Comparison of ENCODE assay signal across 22 mouse cellular contexts in the genomic region with DNA sequence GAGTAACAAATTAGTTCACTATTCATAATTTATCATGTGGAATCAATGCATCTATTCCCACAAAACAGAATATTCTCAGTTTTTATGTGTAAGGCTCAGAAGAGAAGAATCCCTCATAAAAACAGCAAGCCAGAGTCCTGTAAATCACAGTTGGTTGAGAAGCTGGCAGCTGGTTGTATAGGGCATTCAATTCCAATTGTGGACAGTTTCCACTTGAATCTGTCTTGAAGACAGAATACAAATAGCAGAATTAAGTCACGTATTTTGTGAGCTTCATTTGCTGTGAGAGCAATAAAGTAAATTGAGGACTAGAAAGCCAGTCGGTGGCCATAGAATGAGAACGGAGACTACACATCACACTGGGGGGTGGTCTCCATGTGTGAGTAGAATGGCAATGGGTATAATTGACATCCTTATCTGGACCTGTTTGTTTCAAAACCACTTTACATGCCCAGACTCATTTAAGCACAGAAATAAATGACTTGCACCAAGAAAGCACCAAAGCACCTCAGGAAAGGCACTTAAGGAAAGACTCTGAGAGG.
DNase-seq lines count a peak whose midpoint lies in the region; ATAC-seq and TF ChIP-seq lines count a peak whose summit lies in the region.
"Had no signal": no experiment of that assay in that cellular context is flagged by ENCODE, and none has a peak within 500 bp of the region (broad histone marks: within the 10 kb centered on the region; RNA-seq: fewer than 3 reads in every experiment).

No protein-coding gene starts in this region.

- H3K9ac ChIP-seq in forebrain, embryonic 14.5 days (ENCODE audit: low read length), result no peak overlapping the region
- H3K9ac ChIP-seq in forebrain, postnatal 0 days, result no peak overlapping the region
- no peak overlapping the region for H3K9ac ChIP-seq in neural tube, embryonic 12.5 days
- no peak overlapping the region for H3K9ac ChIP-seq in neural tube, embryonic 15.5 days (replicated peaks)
- no peak overlapping the region for H3K9ac ChIP-seq in neural tube, embryonic 14.5 days (replicated peaks; ENCODE audit: low read depth, low read length)
- H3K9ac ChIP-seq: heart, embryonic 12.5 days; heart, embryonic 15.5 days; hindbrain, embryonic 13.5 days; intestine, embryonic 15.5 days had no signal

- ATAC-seq in forebrain, embryonic 14.5 days, result peak; percentile 48
- ATAC-seq in forebrain, postnatal 0 days, result no peak
- peak; percentile 67 for ATAC-seq in neural tube, embryonic 12.5 days (ENCODE audit: low FRiP score, low read depth)
- ATAC-seq in neural tube, embryonic 15.5 days (ENCODE audit: low FRiP score), result no peak
- peak; percentile 50; the same call in 1 of the 2 replicates for ATAC-seq in neural tube, embryonic 14.5 days (ENCODE audit: low read depth)
- ATAC-seq: CD4-positive, CD25-positive, alpha-beta regulatory T cell, adult 4 months; hindbrain, embryonic 16.5 days; intestine, embryonic 15.5 days had no signal

- H3K27ac ChIP-seq in forebrain, embryonic 14.5 days (ENCODE audit: low read depth, low read length), result no peak overlapping the region
- no peak overlapping the region for H3K27ac ChIP-seq in forebrain, postnatal 0 days (ENCODE audit: low read depth, low read length)
- H3K27ac ChIP-seq in neural tube, embryonic 12.5 days, result no peak overlapping the region
- no peak overlapping the region for H3K27ac ChIP-seq in neural tube, embryonic 15.5 days (replicated peaks)
- H3K27ac ChIP-seq in neural tube, embryonic 14.5 days (ENCODE audit: low read depth, low read length), result no peak overlapping the region
- H3K27ac ChIP-seq: heart, embryonic 15.5 days; hindbrain, embryonic 10.5 days; hindbrain, embryonic 13.5 days; intestine, embryonic 15.5 days had no signal

- peak; percentile 39 for DNase-seq in forebrain, embryonic 14.5 days (ENCODE audit: low spot score)
- DNase-seq in forebrain, postnatal 0 days, result no peak
- no peak for DNase-seq in kidney, postnatal 14 days
- DNase-seq: adrenal gland, adult 2 months; adrenal gland, postnatal 14 days; cerebellum, adult 11-12 months; cerebellum, adult 8-10 months; cerebellum, postnatal 14 days; gastrocnemius, postnatal 25 days; heart, adult 18-20 months; heart, postnatal 10 days; heart, postnatal 36 days had no signal

- no peak for TF ChIP-seq CTCF in forebrain, postnatal 0 days (IDR thresholded peaks at IDR 0.05; ENCODE audit: low read depth)

- no peaks in the 10 kb centered on the region for H3K27me3 ChIP-seq in forebrain, embryonic 14.5 days (replicated peaks; ENCODE audit: control insufficient read depth, insufficient read depth, low read length)
- no peaks in the 10 kb centered on the region for H3K27me3 ChIP-seq in forebrain, postnatal 0 days (ENCODE audit: insufficient read depth, low read length)
- H3K27me3 ChIP-seq in neural tube, embryonic 12.5 days (replicated peaks), result no peaks in the 10 kb centered on the region
- no peaks in the 10 kb centered on the region for H3K27me3 ChIP-seq in neural tube, embryonic 15.5 days (replicated peaks)
- H3K27me3 ChIP-seq in neural tube, embryonic 14.5 days (ENCODE audit: control insufficient read depth, insufficient read depth, low read length), result no peaks in the 10 kb centered on the region
- H3K27me3 ChIP-seq: heart, embryonic 12.5 days; heart, embryonic 15.5 days; hindbrain, embryonic 13.5 days; intestine, embryonic 15.5 days had no signal

- H3K36me3 ChIP-seq in forebrain, embryonic 14.5 days (ENCODE audit: control insufficient read depth, insufficient read depth, low read length), result no peaks in the 10 kb centered on the region
- no peaks in the 10 kb centered on the region for H3K36me3 ChIP-seq in forebrain, postnatal 0 days (ENCODE audit: insufficient read depth)
- H3K36me3 ChIP-seq in neural tube, embryonic 12.5 days, result no peaks in the 10 kb centered on the region
- H3K36me3 ChIP-seq in neural tube, embryonic 15.5 days, result no peaks in the 10 kb centered on the region
- no peaks in the 10 kb centered on the region for H3K36me3 ChIP-seq in neural tube, embryonic 14.5 days (ENCODE audit: control insufficient read depth, insufficient read depth, low read length)
- H3K36me3 ChIP-seq: heart, embryonic 12.5 days; heart, embryonic 15.5 days; hindbrain, embryonic 10.5 days; hindbrain, embryonic 13.5 days; intestine, embryonic 15.5 days had no signal

- WGBS in forebrain, embryonic 14.5 days, result 51% methylated on average over 3 of the region's 3 CpGs
- 34% methylated on average over 3 of the region's 3 CpGs for WGBS in forebrain, postnatal 0 days
- 21% methylated on average over 3 of the region's 3 CpGs for WGBS in neural tube, embryonic 12.5 days
- 21% methylated on average over 3 of the region's 3 CpGs for WGBS in neural tube, embryonic 15.5 days
- WGBS in neural tube, embryonic 14.5 days, result 15% methylated on average over 3 of the region's 3 CpGs

- no peak overlapping the region for H3K4me2 ChIP-seq in forebrain, embryonic 14.5 days (ENCODE audit: low read length)
- H3K4me2 ChIP-seq in forebrain, postnatal 0 days (ENCODE audit: low read depth), result no peak overlapping the region
- no peak overlapping the region for H3K4me2 ChIP-seq in neural tube, embryonic 12.5 days (replicated peaks)
- no peak overlapping the region for H3K4me2 ChIP-seq in neural tube, embryonic 15.5 days
- H3K4me2 ChIP-seq in neural tube, embryonic 14.5 days (ENCODE audit: low read depth, low read length), result no peak overlapping the region
- H3K4me2 ChIP-seq: heart, embryonic 12.5 days; heart, embryonic 15.5 days; hindbrain, embryonic 13.5 days; intestine, embryonic 15.5 days had no signal

- no peak overlapping the region for H3K4me3 ChIP-seq in forebrain, embryonic 14.5 days (ENCODE audit: low read depth, low read length)
- H3K4me3 ChIP-seq in forebrain, postnatal 0 days (ENCODE audit: low read depth, low read length), result no peak overlapping the region
- H3K4me3 ChIP-seq in neural tube, embryonic 12.5 days, result no peak overlapping the region
- H3K4me3 ChIP-seq in neural tube, embryonic 15.5 days (replicated peaks), result no peak overlapping the region
- H3K4me3 ChIP-seq in neural tube, embryonic 14.5 days (ENCODE audit: low read depth, low read length), result no peak overlapping the region
- H3K4me3 ChIP-seq: heart, embryonic 12.5 days; heart, embryonic 15.5 days; hindbrain, embryonic 10.5 days; hindbrain, embryonic 13.5 days; intestine, embryonic 15.5 days had no signal

- no peaks in the 10 kb centered on the region for H3K4me1 ChIP-seq in forebrain, embryonic 14.5 days (ENCODE audit: control insufficient read depth, insufficient read depth, low read length)
- no peaks in the 10 kb centered on the region; the same call in 1 of the 2 replicates for H3K4me1 ChIP-seq in forebrain, postnatal 0 days (ENCODE audit: insufficient read depth)
- no peaks in the 10 kb centered on the region for H3K4me1 ChIP-seq in neural tube, embryonic 12.5 days
- 0 out of 2 replicates have a peak, but pooled peaks cover 6% of the 10 kb centered on the region for H3K4me1 ChIP-seq in neural tube, embryonic 15.5 days
- H3K4me1 ChIP-seq in neural tube, embryonic 14.5 days (ENCODE audit: control insufficient read depth, insufficient read depth, low read length), result no peaks in the 10 kb centered on the region
- H3K4me1 ChIP-seq: heart, embryonic 12.5 days; heart, embryonic 15.5 days; hindbrain, embryonic 10.5 days; hindbrain, embryonic 13.5 days; intestine, embryonic 15.5 days had no signal

- H3K9me3 ChIP-seq in forebrain, embryonic 14.5 days (replicated peaks; ENCODE audit: control insufficient read depth, low read length), result no peaks in the 10 kb centered on the region
- no peaks in the 10 kb centered on the region for H3K9me3 ChIP-seq in forebrain, postnatal 0 days (ENCODE audit: low read length)
- H3K9me3 ChIP-seq in neural tube, embryonic 12.5 days, result no peaks in the 10 kb centered on the region
- no peaks in the 10 kb centered on the region for H3K9me3 ChIP-seq in neural tube, embryonic 15.5 days (replicated peaks)
- no peaks in the 10 kb centered on the region for H3K9me3 ChIP-seq in neural tube, embryonic 14.5 days (ENCODE audit: control insufficient read depth, low read length)
- H3K9me3 ChIP-seq: heart, embryonic 15.5 days; hindbrain, embryonic 10.5 days; hindbrain, embryonic 13.5 days; intestine, embryonic 15.5 days had no signal

Comparison
In these comparisons a context has a peak if more than half of its experiments do, and no peak if none do; other contexts are left out.
1. ATAC-seq: peak in forebrain, embryonic 14.5 days (single experiment), neural tube, embryonic 12.5 days (single experiment) and neural tube, embryonic 14.5 days (single experiment); none in forebrain, postnatal 0 days (single experiment) and neural tube, embryonic 15.5 days (single experiment).